Mouse (Mus musculus): ENCODE results near the gene Vmn1r26.
"Not testable (repeated sequence)": the region's sequence is repeated elsewhere in the genome, so short reads cannot be mapped to it uniquely, and the experiment has no call there.

The Vmn1r26 gene

GRCm38 (mm10) chr6:58015059-58015458 is at the start of gene Vmn1r26:
Vmn1r26 (minus strand) TSS chr6:58015159.
- DNase-seq (ENCODE audit: extremely low spot score, low spot score): no peak

- DNase-seq (ENCODE audit: extremely low spot score, low spot score): no peak
Measured at GRCm38 (mm10) chr6:58044025-58044424, 29.1 kb upstream of the Vmn1r26 start.

GRCm38 (mm10) chr6:58017478-58017877 is 2.5 kb upstream of the Vmn1r26 start:
- not testable (repeated sequence) for DNase-seq (ENCODE audit: extremely low spot score, low spot score)

GRCm38 (mm10) chr6:57980710-57981109 is 34.2 kb downstream of the Vmn1r26 start, which contains the start of gene Vmn1r25:
Vmn1r25 (minus strand) TSS chr6:57980810.
- DNase-seq (ENCODE audit: extremely low spot score, low spot score): no peak

- DNase-seq (ENCODE audit: extremely low spot score, low spot score): not testable (repeated sequence)
Measured at GRCm38 (mm10) chr6:57961403-57961802, 53.6 kb downstream of the Vmn1r26 start, which contains the start of gene Vmn1r24. Vmn1r24 (minus strand) TSS chr6:57961503.

All from neural tube, embryonic 10.5 days (tissue).